Mouse (Mus musculus) cerebral cortex, adult 2 months (tissue): ENCODE results near the gene Ndel1.

Experiments
- WGBS: fragments of 180-500 bp; shearing (Covaris S2); methylation state at CpG from one replicate; pipeline ENCODE4 v1.1.7; 2018; 5-methylcytosine and 5-hydroxymethylcytosine counted together

The Ndel1 gene

DNA sequence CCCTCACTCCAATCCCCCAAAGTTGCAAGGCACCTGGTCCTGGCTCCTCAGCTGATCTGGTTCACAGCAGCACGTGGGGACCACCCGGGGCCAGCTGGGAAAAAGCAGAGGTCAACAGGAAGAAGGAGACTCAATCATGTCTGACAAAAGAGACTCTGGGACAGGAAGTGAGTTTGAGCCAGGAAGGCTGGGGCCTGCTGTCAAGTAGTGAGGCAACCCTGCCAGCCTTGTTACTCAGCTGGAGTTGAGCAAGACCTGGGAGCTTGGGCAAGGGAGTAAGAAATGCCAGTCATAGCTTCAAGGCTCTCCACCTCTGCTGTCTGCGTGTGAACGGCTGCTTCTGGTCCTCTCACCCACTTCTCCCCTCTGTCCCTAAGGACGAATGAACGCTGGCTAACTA, at the start of gene Ndel1:
Gene Ndel1 (minus strand): TSS at position 111 of the 400 bp plus-strand sequence.
- WGBS = 52% methylated on average over 6 of the region's 6 CpGs

GRCm38 (mm10) chr11:68914566-68914965, 42.9 kb upstream of the Ndel1 start:
- 90% methylated on average over 4 of the region's 4 CpGs for WGBS

- WGBS = 37% methylated on average over 14 of the region's 14 CpGs
Measured at GRCm38 (mm10) chr11:68911531-68912177, 40.0 kb upstream of the Ndel1 start.

DNA sequence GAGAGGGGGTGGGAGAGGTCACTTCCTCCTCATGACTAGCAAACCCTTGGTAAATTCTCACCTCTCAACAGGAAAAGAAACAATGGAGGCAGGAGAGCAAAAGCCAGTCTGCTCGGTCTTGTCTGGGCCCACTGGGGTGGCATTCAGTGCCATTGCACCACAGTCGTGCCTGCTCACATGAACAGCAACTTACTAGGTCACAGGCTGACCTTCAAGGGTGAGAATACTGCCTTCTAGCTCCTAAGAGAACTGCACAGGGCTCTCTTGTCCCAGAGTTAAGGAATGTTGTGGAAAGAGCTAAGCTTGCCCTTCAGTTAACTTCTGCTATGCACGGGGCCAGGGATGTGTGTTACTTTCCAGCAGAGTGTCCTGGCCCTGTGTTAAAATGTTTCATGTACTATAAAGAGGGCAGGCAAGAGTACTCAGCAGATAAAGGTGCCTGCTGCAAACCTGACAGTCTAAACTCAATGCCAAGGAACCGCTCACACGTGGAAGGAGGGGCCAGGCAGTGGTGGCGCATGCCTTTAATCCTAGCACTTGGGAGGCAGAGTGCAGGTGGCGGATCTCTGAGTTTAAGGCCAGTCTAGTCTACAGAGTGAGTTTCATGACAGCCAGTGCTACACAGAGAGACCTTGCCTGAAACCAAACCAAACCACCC, 37.3 kb upstream of the Ndel1 start:
- 71% methylated on average over 7 of the region's 7 CpGs for WGBS

DNA sequence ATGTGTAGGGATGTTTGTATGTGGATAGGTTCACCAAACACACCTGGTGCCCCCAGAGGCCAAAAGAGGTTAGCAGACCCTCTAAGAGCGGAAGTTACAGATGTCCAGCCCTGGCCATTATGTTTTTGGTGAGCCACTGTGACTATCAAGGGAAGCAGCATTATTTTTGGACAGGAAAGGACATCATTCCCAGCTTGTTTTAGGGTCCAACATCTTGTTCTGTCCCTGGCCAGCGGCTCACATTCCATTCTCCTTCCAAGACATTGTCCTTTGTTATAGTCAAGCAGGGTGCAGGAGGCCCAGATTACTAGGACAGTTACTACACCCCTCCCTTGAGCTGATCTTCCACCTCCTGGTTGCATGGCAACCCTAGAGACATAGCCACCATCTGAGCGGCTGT, 35.6 kb upstream of the Ndel1 start:
- 80% methylated on average over 3 of the region's 3 CpGs for WGBS

- 30% methylated on average over 4 of the region's 4 CpGs for whole genome bisulfite sequencing
Measured at GRCm38 (mm10) chr11:68906461-68906790, 34.8 kb upstream of the Ndel1 start.

- 91% methylated on average over 9 of the region's 9 CpGs for WGBS
Measured at GRCm38 (mm10) chr11:68905665-68906460, 34.2 kb upstream of the Ndel1 start.

GRCm38 (mm10) chr11:68905138-68905531, 33.5 kb upstream of the Ndel1 start:
- 77% methylated on average over 3 of the region's 3 CpGs for WGBS

DNA sequence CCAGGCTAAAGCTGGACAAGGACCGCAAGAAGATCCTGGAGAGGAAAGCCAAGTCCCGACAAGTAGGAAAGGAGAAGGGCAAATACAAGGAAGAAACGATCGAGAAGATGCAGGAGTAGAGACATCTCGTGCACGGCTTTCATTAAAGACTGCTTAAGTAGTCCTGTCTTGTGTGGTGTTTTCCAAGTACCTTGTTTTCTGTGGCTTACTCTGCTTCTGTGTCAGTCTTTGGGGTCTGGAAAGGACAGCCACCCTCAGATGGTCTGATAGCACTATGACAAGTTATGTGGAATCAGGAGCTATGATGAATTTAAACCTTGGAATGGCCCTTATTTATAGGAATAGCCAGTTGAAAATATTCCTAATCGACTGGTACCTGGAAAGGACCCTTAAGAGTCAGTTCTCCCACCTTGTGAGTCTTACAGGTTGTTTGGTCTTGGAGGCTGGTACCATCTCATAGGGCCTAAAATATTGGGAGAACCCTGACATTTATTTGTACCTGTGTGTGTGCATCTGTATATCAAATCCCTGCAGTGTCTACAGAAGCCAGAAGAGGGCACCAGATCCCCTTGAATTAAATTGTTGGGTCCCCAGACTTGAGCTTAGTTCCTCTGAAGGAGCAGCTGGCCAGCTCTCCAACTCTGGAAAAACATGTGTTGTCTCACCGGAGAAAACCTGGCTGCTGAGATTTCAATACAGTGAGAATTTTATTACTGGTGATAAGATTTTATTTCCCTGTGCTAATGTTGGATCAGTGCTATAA, 32.9 kb upstream of the Ndel1 start:
- WGBS = 67% methylated on average over 8 of the region's 8 CpGs

GRCm38 (mm10) chr11:68903775-68904174, 32.1 kb upstream of the Ndel1 start:
- WGBS = 83% methylated on average over 2 of the region's 2 CpGs

GRCm38 (mm10) chr11:68902823-68903222, 31.2 kb upstream of the Ndel1 start:
- 75% methylated on average over 5 of the region's 5 CpGs for WGBS

DNA sequence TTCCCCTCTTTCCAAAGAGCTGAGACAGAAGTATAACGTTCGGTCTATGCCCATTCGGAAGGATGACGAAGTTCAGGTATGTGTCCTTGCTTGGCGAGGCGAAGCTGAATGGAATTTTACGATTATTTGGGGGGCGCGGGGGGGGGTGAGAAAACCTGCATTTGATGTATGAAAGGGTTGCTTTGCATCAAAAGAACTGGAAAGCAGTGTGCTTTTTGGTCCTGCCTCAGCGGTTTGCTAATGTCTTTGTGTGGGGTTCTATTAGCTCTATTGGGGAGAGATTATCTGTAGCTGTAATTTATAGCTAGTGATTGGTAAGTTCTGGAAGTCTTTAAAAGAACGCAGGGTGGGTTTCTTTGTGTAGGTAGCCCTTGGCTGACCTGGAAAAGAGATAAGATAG, 30.7 kb upstream of the Ndel1 start:
- 4% methylated on average over 11 of the region's 11 CpGs for WGBS

- 1% methylated on average over 10 of the region's 10 CpGs for WGBS
Measured at GRCm38 (mm10) chr11:68902047-68902364, 30.3 kb upstream of the Ndel1 start.

GRCm38 (mm10) chr11:68901351-68902046, 29.8 kb upstream of the Ndel1 start, which contains the start of gene Rpl26:
TSS of gene Rpl26 (plus strand) at chr11:68901583.
- under 1% methylated on average over 52 of the region's 52 CpGs for WGBS

DNA sequence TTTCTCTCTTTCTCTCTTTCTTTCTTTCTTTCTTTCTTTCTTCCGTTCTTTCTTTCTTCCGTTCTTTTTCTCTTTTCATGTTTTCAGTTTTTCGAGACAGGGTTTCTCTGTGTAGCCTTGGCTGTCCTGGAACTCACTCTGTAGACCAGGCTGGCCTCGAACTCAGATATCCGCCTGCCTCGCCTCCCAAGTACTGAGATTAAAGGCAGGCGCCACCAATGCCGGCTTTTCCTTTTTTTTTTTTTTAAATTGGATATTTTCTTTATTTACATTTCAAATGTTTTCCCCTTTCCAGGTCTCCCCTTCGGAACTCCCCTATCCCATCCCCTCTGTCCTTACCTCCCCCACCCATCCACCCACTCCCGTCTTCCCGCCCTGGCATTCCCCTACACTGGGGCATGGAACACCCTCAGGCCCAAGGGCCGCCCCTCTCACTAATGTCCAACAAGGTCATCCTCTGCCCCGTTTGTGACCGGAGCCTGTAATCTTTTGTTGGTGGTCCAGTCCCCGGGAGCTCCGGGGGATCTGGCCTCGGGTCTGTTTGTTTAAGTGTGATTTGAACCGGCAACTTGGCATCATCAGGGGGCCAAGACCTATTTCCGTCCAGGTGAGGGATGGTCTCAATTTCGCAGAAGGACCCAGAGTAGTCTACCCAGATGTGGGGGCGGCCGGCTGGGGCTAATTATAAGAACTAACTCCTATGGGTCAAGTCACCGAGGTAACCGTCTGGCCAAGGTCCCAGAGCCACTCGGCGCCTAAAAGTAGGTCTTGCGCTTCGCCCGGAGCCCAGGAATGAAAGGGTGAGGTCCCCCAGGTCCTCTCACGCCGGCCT, 29.1 kb upstream of the Ndel1 start:
- WGBS = 25% methylated on average over 31 of the region's 31 CpGs

DNA sequence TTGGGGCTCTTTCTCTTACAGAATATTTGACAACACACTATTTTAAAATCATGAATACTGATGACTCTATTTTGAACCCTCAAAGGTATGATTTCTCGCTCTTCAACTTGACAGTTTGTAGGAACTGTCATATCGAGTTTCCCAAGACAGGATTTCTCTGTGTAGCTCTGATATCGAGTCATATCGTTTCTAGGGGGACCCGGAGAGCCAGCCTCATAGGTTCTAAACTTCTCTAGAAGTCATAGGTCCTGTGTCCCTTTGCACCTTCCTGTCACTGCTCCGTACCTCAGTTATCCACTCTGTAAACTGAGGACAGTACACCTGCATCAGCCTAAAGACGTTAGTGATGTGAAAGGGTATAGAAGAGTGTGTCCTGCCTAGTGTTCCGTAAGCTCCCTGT, 28.2 kb upstream of the Ndel1 start:
- WGBS = 85% methylated on average over 8 of the region's 8 CpGs

DNA sequence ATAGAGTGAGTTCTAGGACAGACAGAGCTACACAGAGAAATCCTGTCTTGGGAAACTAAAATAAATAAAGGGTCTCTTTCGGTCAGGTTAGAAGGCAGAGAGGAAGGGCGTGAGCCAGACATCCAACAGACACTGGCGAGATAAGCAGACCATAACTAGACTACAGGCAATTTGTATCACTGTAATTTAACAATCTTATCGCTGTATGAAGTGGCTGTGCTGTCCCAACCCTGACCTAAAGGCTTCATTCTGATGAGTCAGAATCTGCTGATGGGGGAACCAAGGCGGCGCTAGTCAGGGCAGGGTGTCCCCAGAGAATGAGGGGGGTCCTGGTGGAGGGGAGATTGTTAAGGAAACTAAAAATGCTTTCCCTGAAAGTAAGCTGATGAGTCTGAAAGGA, 27.1 kb upstream of the Ndel1 start:
- 87% methylated on average over 6 of the region's 6 CpGs for WGBS

- WGBS = 65% methylated on average over 6 of the region's 6 CpGs
Measured at GRCm38 (mm10) chr11:68897838-68898237, 26.2 kb upstream of the Ndel1 start.

- WGBS = 44% methylated on average over 4 of the region's 4 CpGs
Measured at GRCm38 (mm10) chr11:68897120-68897519, 25.5 kb upstream of the Ndel1 start.

DNA sequence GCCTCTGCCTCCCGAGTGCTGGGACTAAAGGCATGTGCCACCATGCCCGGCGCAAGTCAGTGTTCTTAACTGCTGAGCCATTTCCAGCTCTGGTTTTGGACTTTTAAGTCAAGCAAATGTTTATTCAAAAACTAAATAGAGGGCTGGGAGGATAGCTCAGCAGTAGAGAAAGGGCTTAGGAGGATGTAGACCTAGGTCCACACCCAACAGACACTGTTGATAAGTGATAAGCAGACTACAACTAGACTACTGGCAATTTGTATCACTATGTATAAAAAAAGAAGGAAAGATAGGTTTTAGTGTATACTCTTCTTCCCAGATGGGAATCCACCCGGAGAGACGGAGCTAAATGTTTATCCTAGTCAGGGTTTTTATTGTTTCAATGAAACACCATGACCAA, 24.6 kb upstream of the Ndel1 start:
- 91% methylated on average over 5 of the region's 5 CpGs for WGBS
